ENCODE assay signal across 9 mouse cellular contexts in the genomic region with DNA sequence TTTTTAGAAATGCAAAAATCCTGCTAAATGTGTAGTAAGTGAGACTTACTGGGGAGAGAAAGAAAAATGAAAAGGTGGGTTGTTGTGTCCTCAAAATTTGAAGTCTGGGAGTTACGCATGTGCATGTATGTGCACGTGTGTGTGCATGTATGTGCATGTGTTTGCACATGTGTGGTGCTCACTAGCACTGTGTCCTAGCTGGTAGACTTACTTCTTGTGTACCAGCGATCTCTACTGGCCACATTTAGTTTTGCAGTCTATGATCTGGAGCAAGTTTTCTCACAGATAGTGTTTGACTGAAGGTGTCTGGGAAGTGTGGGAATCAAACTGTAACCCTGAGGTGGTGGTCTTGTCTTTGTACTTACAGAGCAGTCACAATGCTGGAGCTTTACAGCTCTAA. TPM values are rescaled to one million over a fixed set of nuclear protein-coding genes. Genes with fewer than 3 reads are reported as not detected.
DNase-seq lines count a peak whose midpoint lies in the region; ATAC-seq and TF ChIP-seq lines count a peak whose summit lies in the region.
"Had no signal": no experiment of that assay in that cellular context is flagged by ENCODE, and none has a peak within 500 bp of the region (broad histone marks: within the 10 kb centered on the region; RNA-seq: fewer than 3 reads in every experiment).

No protein-coding gene starts in this region.

- H3K4me2 ChIP-seq in liver, postnatal 0 days (ENCODE audit: low read depth, low read length): no peak overlapping the region

- H3K27me3 ChIP-seq in liver, postnatal 0 days (ENCODE audit: insufficient read depth, low read length): 0 out of 2 replicates have a peak, but pooled peaks cover 2% of the 10 kb centered on the region
- no peaks in the 10 kb centered on the region for H3K27me3 ChIP-seq in splenic B cell, adult 2 months (ENCODE audit: control insufficient read depth, insufficient read depth, low read length, poor library complexity, severe bottlenecking)

- no peak for ATAC-seq in liver, postnatal 0 days
- ATAC-seq in erythroblast, adult 5-6 weeks (replicated peaks; ENCODE audit: low FRiP score, poor library complexity, severe bottlenecking): no peak

- no peak overlapping the region for H3K9ac ChIP-seq in liver, postnatal 0 days (replicated peaks)

- no peaks in the 10 kb centered on the region for H3K9me3 ChIP-seq in liver, postnatal 0 days (ENCODE audit: low read length)

- WGBS in liver, postnatal 0 days (ENCODE audit: insufficient replicate concordance): 27% methylated on average over 3 of the region's 3 CpGs

- intact Hi-C loops in left cerebral cortex, adult 2 months (cut with DNase I): no loop called here
- intact Hi-C loops in heart, postnatal 10 days (cut with DNase I): loop anchor here (5.0 kb wide), 2 partner anchors 143 to 153 kb away; no protein-coding TSS in a partner anchor

- no peak overlapping the region for H3K27ac ChIP-seq in left cerebral cortex, adult 2 months
- no peak overlapping the region for H3K27ac ChIP-seq in liver, postnatal 0 days (ENCODE audit: low read depth)

- H3K4me1 ChIP-seq in liver, postnatal 0 days (ENCODE audit: insufficient read depth): no peaks in the 10 kb centered on the region

- no peak overlapping the region for H3K4me3 ChIP-seq in left cerebral cortex, adult 2 months
- no peak overlapping the region for H3K4me3 ChIP-seq in liver, postnatal 0 days (ENCODE audit: low read depth, low read length)

- TF ChIP-seq EP300 in liver, postnatal 0 days (IDR thresholded peaks at IDR 0.05; ENCODE audit: low read depth): no peak

- H3K36me3 ChIP-seq in liver, postnatal 0 days (replicated peaks; ENCODE audit: insufficient read depth, low read length): no peaks in the 10 kb centered on the region
- H3K36me3 ChIP-seq in splenic B cell, adult 2 months (ENCODE audit: control insufficient read depth, insufficient read depth, low read length, poor library complexity, severe bottlenecking): no peaks in the 10 kb centered on the region

- DNase-seq in left cerebral cortex, adult 2 months (ENCODE audit: extremely low spot score in 1 of 2, low spot score in 2 of 2): peak; percentile 9 to 18
- DNase-seq in left cerebral cortex, adult 8-10 months (ENCODE audit: low spot score in 2 of 2): no peak
- DNase-seq in MN1 (ENCODE audit: low spot score): peak; percentile 34
- DNase-seq in c-Kit-positive CD71-positive TER-119-positive erythroid progenitor cells, embryonic 14.5 days (ENCODE audit: low spot score): peak; percentile 37
- DNase-seq in heart, postnatal 10 days: peak; percentile 52 to 70
- peak; percentile 25 for DNase-seq in liver, postnatal 0 days
- DNase-seq in splenic B cell, adult 2 months (ENCODE audit: low read depth, low spot score): peak; percentile 33

- TF ChIP-seq CTCF in left cerebral cortex, adult 2 months (IDR thresholded peaks at IDR 0.05): peak; percentile 60
- peak; percentile 78 for TF ChIP-seq CTCF in liver, postnatal 0 days (IDR thresholded peaks at IDR 0.05; ENCODE audit: low read depth)

RNA-seq across cellular contexts. Expression of a gene that starts 14.2 kb away (rescaled TPM):
- not detected for total RNA-seq in left cerebral cortex, adult 2 months (2021)
- not detected for total RNA-seq in left cerebral cortex, adult 8-10 months (2022)
- total RNA-seq in heart, postnatal 10 days (2021): not detected
- polyA plus RNA-seq in liver, postnatal 0 days (2015; fragmentation: Nextera tagmentation; extraction: Ambion mirVana): not detected in 2 replicates
- not detected in 2 replicates for total RNA-seq in erythroblast, adult 5-6 weeks (2015; ENCODE audit: low replicate concordance)
- not detected in 2 replicates for total RNA-seq in erythroblast, adult 5-6 weeks (2017; ENCODE audit: low replicate concordance)
- total RNA-seq: gastrocnemius, postnatal 4 days had no signal

RNA-seq across cellular contexts. Expression of a gene that starts 15.8 kb away (rescaled TPM):
- not detected for total RNA-seq in left cerebral cortex, adult 2 months (2021)
- not detected for total RNA-seq in left cerebral cortex, adult 8-10 months (2022)
- total RNA-seq in heart, postnatal 10 days (2021): not detected
- not detected in 2 replicates for polyA plus RNA-seq in liver, postnatal 0 days (2015; fragmentation: Nextera tagmentation; extraction: Ambion mirVana)
- not detected in 2 replicates for total RNA-seq in erythroblast, adult 5-6 weeks (2015; ENCODE audit: low replicate concordance)
- total RNA-seq in erythroblast, adult 5-6 weeks (2017; ENCODE audit: low replicate concordance): not detected in 2 replicates
- total RNA-seq: gastrocnemius, postnatal 4 days had no signal

RNA-seq across cellular contexts. Expression of a gene that starts 18.9 kb away (rescaled TPM):
- total RNA-seq in left cerebral cortex, adult 2 months (2021): 1 to 10 TPM; 1.6 TPM
- 1 to 10 TPM; 2.2 to 3.6 (median 2.9) TPM for total RNA-seq in left cerebral cortex, adult 8-10 months (2022)
- 1 to 10 TPM; 3.1 to 3.2 TPM for total RNA-seq in heart, postnatal 10 days (2021)
- polyA plus RNA-seq in liver, postnatal 0 days (2015; fragmentation: Nextera tagmentation; extraction: Ambion mirVana): 0.14 and 0.19 TPM in 2 replicates
- not detected in 2 replicates for total RNA-seq in erythroblast, adult 5-6 weeks (2015; ENCODE audit: low replicate concordance)
- total RNA-seq in erythroblast, adult 5-6 weeks (2017; ENCODE audit: low replicate concordance): not detected in 2 replicates

RNA-seq across cellular contexts. Expression of a gene that starts 31.6 kb away (rescaled TPM):
- total RNA-seq in left cerebral cortex, adult 2 months (2021): not detected
- not detected for total RNA-seq in left cerebral cortex, adult 8-10 months (2022)
- total RNA-seq in heart, postnatal 10 days (2021): not detected
- not detected in 2 replicates for polyA plus RNA-seq in liver, postnatal 0 days (2015; fragmentation: Nextera tagmentation; extraction: Ambion mirVana)
- not detected in 2 replicates for total RNA-seq in erythroblast, adult 5-6 weeks (2015; ENCODE audit: low replicate concordance)
- total RNA-seq in erythroblast, adult 5-6 weeks (2017; ENCODE audit: low replicate concordance): 0.14 and 0.43 TPM in 2 replicates
- total RNA-seq: gastrocnemius, postnatal 4 days had no signal

RNA-seq across cellular contexts. Expression of a gene that starts 59.0 kb away (rescaled TPM):
- total RNA-seq in left cerebral cortex, adult 2 months (2021): 10 to 100 TPM; 21.9 to 24.1 TPM
- total RNA-seq in left cerebral cortex, adult 8-10 months (2022): 10 to 100 TPM; 19.5 to 32.6 (median 23.2) TPM
- 10 to 100 TPM; 33.9 to 38.5 TPM for total RNA-seq in heart, postnatal 10 days (2021)
- polyA plus RNA-seq in liver, postnatal 0 days (2015; fragmentation: Nextera tagmentation; extraction: Ambion mirVana): 26.2 and 26.7 TPM in 2 replicates
- total RNA-seq in erythroblast, adult 5-6 weeks (2015; ENCODE audit: low replicate concordance): 18.6 and 21.1 TPM in 2 replicates
- total RNA-seq in erythroblast, adult 5-6 weeks (2017; ENCODE audit: low replicate concordance): 3.9 and 8.5 TPM in 2 replicates

Comparison
In these comparisons a context has a peak if more than half of its experiments do, and no peak if none do; other contexts are left out.
1. DNase-seq: peak in left cerebral cortex, adult 2 months (2 of 2), MN1 (single experiment), c-Kit-positive CD71-positive TER-119-positive erythroid progenitor cells, embryonic 14.5 days (single experiment), heart, postnatal 10 days (2 of 2), liver, postnatal 0 days (single experiment) and splenic B cell, adult 2 months (single experiment); none in left cerebral cortex, adult 8-10 months (0 of 2).